Mouse (Mus musculus) right cerebral cortex, postnatal 4 days (tissue): ENCODE data around the gene Ttll10.
A peak's percentile ranks its signal among the peaks of the same experiment; 100 is the strongest.

ENCODE experiments used
- DNase-seq: peaks from one replicate; pipeline ENCODE4 v3.0.0-alpha.2; 2022

Gene Ttll10

GRCm38 (mm10) chr4:156065156-156065894, 6.1 kb upstream of the Ttll10 start:
- no peak for DNase-seq

- no peak for DNase-seq
Measured at GRCm38 (mm10) chr4:156064510-156064897, 5.3 kb upstream of the Ttll10 start.

GRCm38 (mm10) chr4:156063861-156064509, 4.8 kb upstream of the Ttll10 start:
- DNase-seq: no peak

DNA sequence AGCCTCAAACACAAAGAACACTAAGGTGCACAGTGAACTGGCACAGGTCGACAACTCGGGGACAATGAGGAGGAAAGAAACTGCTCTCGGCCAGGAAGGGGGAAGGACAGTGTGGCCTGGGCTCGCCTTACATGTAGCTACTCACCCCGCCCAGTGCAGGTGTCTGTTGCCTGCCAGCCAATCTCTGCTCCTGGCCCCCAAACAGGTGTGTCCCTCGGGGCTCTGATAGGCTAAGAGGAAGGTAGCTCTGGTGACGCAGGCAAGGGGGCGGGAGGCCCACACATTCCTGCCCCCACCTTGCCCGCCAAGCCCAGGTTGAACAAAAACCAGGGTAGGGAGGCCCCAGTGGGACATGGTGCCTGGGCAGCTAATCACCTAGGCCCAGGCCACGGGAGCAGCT, 499 bp upstream of the Ttll10 start:
- no peak for DNase-seq

DNA sequence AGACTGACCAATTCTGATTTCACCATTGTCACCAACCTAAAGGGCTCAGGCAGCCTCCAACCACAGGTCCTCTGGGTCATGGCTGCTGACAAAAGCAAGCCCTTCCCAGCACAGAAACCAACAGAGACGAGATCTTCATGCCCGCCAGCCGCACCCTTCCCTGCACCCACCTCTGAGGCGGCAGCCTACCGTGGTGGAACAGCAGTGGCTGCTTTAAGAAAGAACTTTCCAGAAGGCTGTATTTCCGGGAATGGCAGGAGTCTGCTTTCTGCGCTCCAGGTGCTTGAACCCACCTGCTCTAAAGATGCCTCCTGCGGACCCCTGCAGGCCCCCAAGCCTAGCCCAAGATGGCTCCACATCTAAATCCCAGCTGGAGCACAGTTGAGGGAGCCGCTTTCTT, 388 bp downstream of the Ttll10 start:
- DNase-seq: no peak

DNA sequence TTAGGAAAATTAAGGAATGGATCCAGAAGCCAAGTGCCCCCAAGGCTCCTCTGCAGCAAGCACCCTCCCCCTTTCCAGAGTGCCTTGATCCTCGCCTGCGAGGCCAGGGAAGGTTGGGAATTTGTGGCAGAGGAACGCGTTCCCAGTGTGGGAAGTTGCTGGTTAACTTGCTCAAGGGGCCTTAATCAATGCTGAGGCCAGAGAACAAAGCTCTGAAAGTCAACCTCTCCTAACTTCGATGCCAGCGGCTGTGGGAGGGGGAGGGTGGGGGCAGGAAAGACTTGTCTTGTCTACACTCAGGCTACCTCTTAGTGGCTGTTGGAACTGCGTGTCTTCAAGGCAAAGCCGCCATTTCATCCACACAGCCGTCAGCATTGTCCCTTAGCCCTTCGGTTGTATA, 1.5 kb downstream of the Ttll10 start:
- DNase-seq: no peak

DNA sequence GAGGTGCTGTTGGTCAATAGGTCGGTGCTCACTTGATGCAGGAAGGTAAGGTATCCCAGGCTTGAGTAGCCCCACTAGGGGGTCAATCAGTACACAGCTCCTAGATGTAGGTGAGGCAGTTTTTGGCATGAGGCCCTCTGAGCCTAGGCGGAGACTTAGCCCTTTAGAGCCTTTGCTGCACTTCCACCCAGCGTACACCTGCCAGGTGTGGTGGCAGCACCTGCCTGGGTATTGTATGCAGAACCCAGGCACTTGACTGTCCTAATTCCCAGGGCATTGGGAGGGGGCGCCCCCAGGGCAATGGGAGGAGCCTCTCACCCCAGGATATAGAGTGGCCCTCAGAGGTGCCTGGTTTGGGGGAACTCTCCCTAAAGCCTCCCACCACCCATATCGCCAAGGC, 4.0 kb downstream of the Ttll10 start:
- no peak for DNase-seq

- no peak for DNase-seq
Measured at GRCm38 (mm10) chr4:156054606-156055005, 4.6 kb downstream of the Ttll10 start.

DNA sequence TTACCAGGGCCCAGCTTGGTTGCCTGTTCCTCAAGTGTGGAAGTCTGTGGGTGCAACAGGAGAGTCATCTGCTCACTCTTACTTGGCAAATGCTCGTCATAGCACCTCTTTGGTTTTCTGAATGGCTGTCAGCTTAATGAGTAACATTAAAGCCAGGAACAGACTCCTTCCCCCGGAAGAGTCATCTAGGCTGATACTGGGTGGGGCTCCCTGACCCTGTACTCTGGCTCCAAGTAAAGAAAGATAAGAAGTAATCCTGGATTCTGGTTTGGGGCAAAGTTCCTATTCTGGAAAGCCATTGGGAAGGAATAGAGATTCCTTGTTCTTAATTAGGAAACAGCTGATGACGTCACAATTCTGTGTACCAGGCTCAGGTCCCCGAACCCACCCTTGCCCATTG, 5.1 kb downstream of the Ttll10 start:
- DNase-seq: no peak

GRCm38 (mm10) chr4:156053113-156053512, 6.1 kb downstream of the Ttll10 start:
- DNase-seq: no peak

DNA sequence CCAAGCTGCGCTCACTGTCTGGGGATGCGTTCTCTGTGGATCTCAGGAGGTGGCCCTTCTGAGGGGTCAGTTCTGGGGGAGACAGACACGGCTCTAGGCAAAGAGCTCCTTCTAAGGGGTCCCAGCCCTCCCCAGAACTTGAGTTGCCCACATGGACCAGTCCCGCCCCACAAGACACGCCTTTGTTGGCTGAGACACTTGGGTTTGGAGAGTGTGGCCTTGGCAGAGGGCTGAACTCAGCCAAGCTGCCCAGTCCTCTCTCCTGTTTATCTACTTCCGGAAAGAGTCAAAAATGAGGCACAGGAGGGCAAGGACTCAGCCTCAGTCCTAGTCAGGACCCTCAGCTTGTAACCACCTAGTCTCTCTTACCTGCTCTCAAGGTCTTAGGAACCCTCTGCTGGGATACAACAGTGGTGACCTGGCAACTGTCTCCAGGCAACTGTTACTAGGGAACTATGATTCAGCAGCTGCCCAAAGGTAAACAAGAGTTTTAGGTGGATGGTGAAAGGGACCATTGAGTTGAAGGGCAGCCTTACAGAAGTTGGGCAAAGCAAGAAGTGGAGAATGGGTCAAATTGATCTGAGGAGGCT, 8.7 kb downstream of the Ttll10 start:
- no peak for DNase-seq

DNA sequence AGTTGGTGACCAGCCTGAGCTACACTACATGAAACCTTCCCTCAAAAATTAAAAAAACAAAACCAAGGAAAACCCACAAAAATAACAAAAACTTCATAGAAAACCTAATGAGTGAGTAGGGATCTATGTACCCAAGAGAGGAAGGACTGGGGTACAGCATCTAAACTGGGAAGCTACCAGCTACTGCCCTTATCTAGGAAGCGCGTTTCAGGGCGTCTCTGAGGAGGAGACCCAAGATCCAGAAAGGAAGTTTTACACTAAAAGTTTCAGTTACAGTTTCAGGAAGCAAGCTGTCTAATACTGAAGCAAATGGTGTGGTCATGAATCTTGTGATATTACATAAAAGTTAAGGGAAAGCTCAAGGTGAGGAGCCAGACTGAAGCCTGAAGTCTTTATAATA, 9.4 kb downstream of the Ttll10 start:
- DNase-seq: no peak

GRCm38 (mm10) chr4:156044754-156045153, 14.5 kb downstream of the Ttll10 start:
- no peak for DNase-seq

DNA sequence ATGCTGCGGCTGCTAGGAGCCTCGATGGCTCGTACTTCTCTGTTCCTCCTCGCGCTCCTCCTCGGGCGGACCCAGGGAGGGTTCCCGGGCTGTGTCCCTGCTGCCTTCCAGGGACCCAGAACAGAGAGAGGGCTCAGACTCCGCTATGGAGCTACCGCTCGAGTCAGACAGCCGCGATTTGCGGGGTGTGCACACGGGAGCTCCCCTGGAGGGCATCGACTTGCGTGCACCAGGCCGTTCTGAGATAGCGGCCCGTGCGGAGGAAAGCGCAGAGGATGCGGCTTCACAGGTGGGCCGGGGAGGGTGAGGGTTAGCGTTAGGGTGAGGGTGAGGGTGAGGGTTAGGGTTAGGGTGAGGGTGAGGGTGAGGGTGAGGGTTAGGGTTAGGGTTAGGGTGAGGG, 24.3 kb downstream of the Ttll10 start:
- DNase-seq: no peak

DNA sequence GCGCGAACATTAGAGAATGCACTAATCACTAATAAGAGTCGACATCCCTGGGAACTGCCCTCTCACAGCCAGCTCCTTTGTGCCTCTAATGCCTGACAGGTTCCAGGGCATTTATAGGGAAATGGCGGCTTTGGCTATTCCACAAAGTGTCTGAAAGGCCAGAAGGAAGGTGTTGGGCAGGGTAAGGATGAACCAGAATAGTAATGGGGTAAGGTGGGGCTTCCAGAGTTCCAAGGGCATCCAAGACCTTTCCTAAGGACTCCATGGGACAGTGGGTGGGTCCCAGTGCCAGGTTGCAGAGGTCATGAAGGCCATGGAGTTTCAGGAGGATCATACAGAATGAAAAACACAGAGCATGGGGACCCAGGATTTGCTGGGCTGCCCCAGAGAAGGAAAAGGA, 24.9 kb downstream of the Ttll10 start:
- no peak for DNase-seq

- DNase-seq: no peak
Measured at GRCm38 (mm10) chr4:156033476-156034119, 25.6 kb downstream of the Ttll10 start.

DNA sequence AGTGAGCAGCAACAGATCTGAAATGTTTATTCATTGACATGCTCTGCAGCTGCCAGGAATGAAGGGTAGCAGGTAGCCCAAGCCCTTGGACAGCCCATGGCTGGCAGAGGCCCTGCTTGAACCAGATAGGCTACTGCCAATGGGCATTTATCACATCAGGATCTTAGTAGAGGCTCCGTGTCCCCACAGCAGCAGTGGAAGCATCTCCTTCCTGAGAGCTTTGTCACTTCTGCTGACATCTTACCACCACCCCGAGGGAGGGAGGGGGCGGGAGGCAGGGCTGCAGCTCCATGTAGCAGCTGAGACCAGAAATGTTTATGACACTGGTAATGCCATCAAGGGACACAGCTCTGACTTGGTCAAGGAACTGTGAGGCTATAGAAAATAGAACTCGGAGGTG, 26.4 kb downstream of the Ttll10 start:
- DNase-seq: no peak

DNA sequence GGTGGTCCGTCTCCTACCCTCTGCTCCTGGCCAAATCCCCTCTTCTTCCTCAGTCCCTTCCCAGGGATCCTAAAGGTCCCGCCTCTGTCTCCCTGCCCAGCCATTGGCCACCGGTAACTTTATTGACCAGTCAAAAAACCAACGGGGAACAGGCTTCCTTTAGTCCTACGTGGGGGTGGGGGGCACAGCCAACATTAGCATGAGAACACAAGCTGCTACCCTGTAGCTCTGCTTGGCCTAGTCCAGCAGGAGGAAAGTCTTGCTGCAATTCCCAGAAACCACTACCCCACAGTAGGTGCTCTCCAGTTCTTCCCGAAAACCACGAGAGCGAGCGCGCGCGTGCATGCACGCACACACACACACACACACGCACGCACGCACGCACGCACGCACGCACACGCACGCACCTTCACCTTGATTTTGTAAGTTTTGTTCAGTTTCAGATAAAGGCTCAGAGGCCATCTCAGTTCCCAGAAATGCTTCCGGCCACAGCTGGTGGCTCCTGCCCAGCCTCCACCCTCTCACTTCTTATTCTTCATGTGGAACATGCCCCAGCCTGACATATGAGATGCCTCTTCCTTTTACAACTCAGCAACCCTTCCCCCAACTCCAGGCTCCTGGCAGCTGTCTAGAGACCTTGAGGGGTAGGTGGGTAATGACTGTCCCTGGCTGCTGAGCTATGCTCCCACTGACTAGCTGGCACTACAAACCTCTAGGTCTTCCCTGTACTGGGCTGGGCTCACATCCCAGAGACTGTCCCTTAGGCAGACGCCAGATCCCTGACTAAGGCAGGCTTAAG, 27.4 kb downstream of the Ttll10 start:
- DNase-seq: peak; percentile 71

DNA sequence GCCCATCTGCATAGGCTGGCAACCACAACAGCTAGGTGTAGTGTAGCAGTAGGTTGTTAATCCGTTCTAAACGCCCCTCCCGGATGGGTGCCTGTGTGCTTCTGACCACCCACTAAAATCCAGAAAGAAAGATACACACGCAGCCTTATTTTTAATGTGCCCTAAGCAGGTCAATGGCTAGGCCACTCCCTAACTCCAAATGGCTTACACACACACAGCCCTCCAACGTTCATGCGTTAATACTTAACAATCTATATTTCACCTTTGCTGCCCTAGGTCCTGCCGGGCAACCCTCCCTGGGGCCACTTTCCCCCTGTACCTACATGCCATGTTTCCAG, 28.0 kb downstream of the Ttll10 start:
- no peak for DNase-seq

DNA sequence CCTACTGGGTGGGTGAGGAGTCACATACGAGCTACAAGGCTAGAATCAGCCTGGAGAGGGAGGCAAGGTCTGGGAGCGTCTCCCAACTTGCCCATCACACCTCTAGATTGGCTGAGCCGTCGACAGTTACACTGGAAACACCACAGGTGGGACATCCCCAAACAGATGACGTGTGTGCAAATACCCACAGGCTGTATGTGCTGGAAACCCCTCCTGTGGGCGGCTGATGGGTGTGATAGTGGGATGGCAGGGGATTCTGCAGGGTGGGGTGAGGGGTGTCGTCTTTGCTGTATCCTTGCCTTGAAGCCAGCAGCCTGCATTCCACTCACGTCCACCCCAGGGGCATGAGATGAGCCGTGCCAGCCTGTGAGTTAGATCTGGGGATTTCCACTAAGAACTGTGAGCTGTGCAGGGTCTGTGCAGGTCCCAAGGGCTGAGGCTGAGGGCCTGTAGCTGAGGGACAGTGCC, 28.5 kb downstream of the Ttll10 start:
- DNase-seq: no peak

DNA sequence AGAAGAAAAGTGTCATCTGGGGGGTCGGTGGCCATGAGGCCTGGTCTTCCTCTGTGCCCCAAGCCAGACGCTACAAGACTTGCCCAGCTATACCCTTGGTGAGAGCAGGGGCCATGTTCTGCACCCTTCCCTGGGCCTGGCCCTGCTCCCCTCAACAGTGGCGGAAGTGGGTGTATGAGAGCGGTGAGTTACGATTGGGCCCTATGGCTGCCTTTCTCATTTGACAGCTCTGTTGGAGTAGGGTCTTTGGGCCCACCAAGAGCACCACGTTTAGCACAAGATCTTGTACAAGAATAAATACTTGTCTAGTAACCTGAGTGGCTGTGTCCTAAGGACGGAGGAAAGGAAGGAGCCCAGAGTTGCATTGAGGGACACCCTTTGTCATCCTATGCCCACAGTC, 30.6 kb downstream of the Ttll10 start:
- DNase-seq: no peak

DNA sequence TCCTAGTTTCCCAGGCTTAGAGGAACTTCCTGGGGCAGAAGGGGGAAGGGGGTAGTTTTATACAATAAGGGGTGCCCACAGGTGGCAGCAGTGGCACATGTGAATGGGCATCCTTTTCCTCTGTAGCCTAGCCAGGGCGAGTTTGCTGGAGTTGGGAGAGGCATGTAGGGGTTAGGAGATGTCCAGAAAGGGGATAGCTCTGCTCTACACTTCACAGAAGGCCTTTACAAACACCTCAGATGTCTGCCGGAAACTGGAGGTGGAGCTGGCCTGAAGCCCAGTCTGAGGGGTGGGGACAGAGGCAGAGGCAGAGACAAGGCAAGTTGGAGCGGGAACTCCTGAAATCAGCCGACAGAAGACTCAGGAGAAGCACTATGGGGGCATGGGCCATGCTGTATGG, 33.2 kb downstream of the Ttll10 start, which contains the start of gene Tnfrsf18:
TSS of gene Tnfrsf18 (plus strand) at position 152 of the 400 bp plus-strand sequence.
- DNase-seq: no peak

GRCm38 (mm10) chr4:156024184-156024583, 35.0 kb downstream of the Ttll10 start:
- no peak for DNase-seq
